Mouse (Mus musculus) C2C12 (cell line): ENCODE measurements around the gene Ubac2.

ENCODE experiments used
- CTCF ChIP-seq: IDR thresholded peaks from one replicate; pipeline ENCODE4 v1.5.1; 2011; ENCODE audit not compliant: control insufficient read depth, insufficient read depth, insufficient read length
- USF1 ChIP-seq: IDR thresholded peaks from one replicate; pipeline ENCODE4 v1.6.1; 2011; ENCODE audit warnings: low read depth, mild to moderate bottlenecking, control low read depth, moderate library complexity

DNA sequence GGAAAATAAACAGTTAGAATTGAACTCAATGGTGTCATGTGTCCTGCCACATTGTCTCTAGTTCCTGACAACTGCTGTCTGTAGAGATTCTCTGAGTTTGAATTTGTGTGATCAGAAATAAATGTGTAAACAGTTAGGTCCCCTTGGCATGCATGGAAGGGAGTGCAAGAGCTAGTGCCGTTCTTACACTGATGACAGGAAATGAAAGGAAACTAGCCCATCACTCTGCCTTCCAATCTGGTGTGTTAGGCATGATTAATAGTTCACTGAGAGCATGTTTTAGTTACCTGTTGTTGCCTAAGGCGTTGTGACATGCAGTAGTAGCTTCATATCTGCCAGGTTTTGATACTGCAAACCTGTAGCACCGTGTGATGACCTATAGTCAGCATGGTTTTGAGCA is 69.5 kb downstream of the Ubac2 start:
- TF ChIP-seq CTCF, result no peak
- TF ChIP-seq USF1, result no peak
